Mouse (Mus musculus) kidney, adult 9 months (tissue): ENCODE data around the gene Olfr403.
"Not testable (repeated sequence)": the region's sequence is repeated elsewhere in the genome, so short reads cannot be mapped to it uniquely, and the experiment has no call there.

Experiments used
- DNase-seq: peaks from one replicate; pipeline ENCODE4 v3.0.0; 2022

Gene Olfr403

GRCm38 (mm10) chr11:74185949-74186348 is at the start of gene Olfr403:
TSS of gene Olfr403 (plus strand) at chr11:74186249.
- DNase-seq: no peak

- not testable (repeated sequence) for DNase-seq
Measured at GRCm38 (mm10) chr11:74140001-74140400, 46.0 kb upstream of the Olfr403 start.

- DNase-seq: peak; percentile 9
Measured at GRCm38 (mm10) chr11:74145866-74146265, 40.2 kb upstream of the Olfr403 start.

GRCm38 (mm10) chr11:74153229-74153628 is 32.8 kb upstream of the Olfr403 start, which contains the start of gene Olfr402:
TSS of gene Olfr402 (plus strand) at chr11:74153529.
- no peak for DNase-seq

GRCm38 (mm10) chr11:74168771-74169170 is 17.3 kb upstream of the Olfr403 start:
- no peak for DNase-seq

- DNase-seq: peak; percentile 6
Measured at GRCm38 (mm10) chr11:74183168-74183567, 2.9 kb upstream of the Olfr403 start.

- peak; percentile 3 for DNase-seq
Measured at GRCm38 (mm10) chr11:74183745-74184144, 2.3 kb upstream of the Olfr403 start.

- no peak for DNase-seq
Measured at GRCm38 (mm10) chr11:74211279-74211678, 25.2 kb downstream of the Olfr403 start, which contains the start of gene Olfr43. TSS of gene Olfr43 (minus strand) at chr11:74211379.

- no peak for DNase-seq
Measured at GRCm38 (mm10) chr11:74241201-74241600, 55.2 kb downstream of the Olfr403 start.
